Mouse (Mus musculus): ENCODE results near the gene Wnt16.

The Wnt16 gene

GRCm38 (mm10) chr6:22326289-22326688 is 38.3 kb downstream of the Wnt16 start:
- DNase-seq, result no peak

- DNase-seq, result peak; percentile 37
Observed at GRCm38 (mm10) chr6:22327091-22327490, 39.1 kb downstream of the Wnt16 start.

- DNase-seq, result no peak
Observed at GRCm38 (mm10) chr6:22327931-22328330, 39.9 kb downstream of the Wnt16 start.

- DNase-seq, result no peak
Observed at GRCm38 (mm10) chr6:22330169-22330960, 42.3 kb downstream of the Wnt16 start.

GRCm38 (mm10) chr6:22332548-22332947 is 44.5 kb downstream of the Wnt16 start:
- no peak for DNase-seq

- no peak for DNase-seq
Observed at GRCm38 (mm10) chr6:22339763-22340542, 51.9 kb downstream of the Wnt16 start.

GRCm38 (mm10) chr6:22340779-22341178 is 52.8 kb downstream of the Wnt16 start:
- DNase-seq, result no peak

GRCm38 (mm10) chr6:22343292-22343691 is 55.3 kb downstream of the Wnt16 start:
- no peak for DNase-seq

GRCm38 (mm10) chr6:22343706-22344105 is 55.7 kb downstream of the Wnt16 start:
- DNase-seq, result no peak

- peak; percentile 28 for DNase-seq
Observed at GRCm38 (mm10) chr6:22344443-22344842, 56.4 kb downstream of the Wnt16 start.

- DNase-seq, result no peak
Observed at GRCm38 (mm10) chr6:22347132-22347902, 59.3 kb downstream of the Wnt16 start.

All from kidney, postnatal 10 days (tissue).